ENCODE assay signal across 8 mouse cellular contexts in the genomic region with DNA sequence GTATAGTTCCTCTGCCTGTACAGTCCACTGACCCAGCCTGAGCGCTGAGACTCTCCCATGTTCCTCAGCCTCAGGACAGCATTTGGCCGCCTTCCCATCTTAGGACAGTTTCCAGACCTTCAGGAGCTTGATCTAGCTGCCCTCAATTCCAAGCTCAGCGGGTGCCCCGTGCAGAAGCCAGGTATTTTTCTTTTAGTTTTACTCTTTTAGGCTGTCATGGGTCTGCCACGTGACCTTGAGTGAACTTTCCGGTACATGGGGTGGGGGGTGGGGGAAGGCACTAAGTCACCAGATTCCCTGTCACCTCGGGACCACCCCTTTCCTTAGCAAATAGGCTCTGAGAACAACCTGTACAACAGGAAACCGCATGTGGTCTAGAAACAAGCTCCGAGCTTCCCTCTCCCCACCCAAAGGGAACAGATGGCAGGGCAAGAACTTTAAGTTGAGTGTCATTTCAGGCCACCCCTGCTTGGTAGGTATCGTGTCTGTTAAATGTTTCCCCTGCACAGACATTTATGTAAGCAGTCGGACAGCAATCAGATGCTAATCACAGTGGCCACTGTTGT. TPM values are rescaled to one million over a fixed set of nuclear protein-coding genes. Genes with fewer than 3 reads are reported as not detected.
A peak's percentile ranks its signal among the peaks of the same experiment; 100 is the strongest.
DNase-seq lines count a peak whose midpoint lies in the region; TF ChIP-seq lines count a peak whose summit lies in the region.

No protein-coding gene starts in this region.

- no peak for TF ChIP-seq POLR2A in liver, adult 2 months (IDR thresholded peaks at IDR 0.05; ENCODE audit: extremely low read depth, insufficient read depth, low read length)

- peaks cover 6% of the 10 kb centered on the region for H3K27me3 ChIP-seq in liver, adult 2 months (ENCODE audit: control insufficient read depth, insufficient read depth, low read length)
- no peaks in the 10 kb centered on the region for H3K27me3 ChIP-seq in splenic B cell, adult 2 months (ENCODE audit: control insufficient read depth, insufficient read depth, low read length, poor library complexity, severe bottlenecking)

- H3K4me3 ChIP-seq in liver, adult 2 months (ENCODE audit: insufficient read depth, low read depth, low read length): no peak overlapping the region

- no peak for TF ChIP-seq CTCF in liver, adult 2 months (IDR thresholded peaks at IDR 0.05; ENCODE audit: low read depth, low read length)

- H3K36me3 ChIP-seq in liver, adult 2 months (ENCODE audit: control insufficient read depth, insufficient read depth, low read length): no peaks in the 10 kb centered on the region
- peaks cover 5% of the 10 kb centered on the region for H3K36me3 ChIP-seq in splenic B cell, adult 2 months (ENCODE audit: control insufficient read depth, insufficient read depth, low read length, poor library complexity, severe bottlenecking)

- WGBS in liver, adult 2 months: 46% methylated on average over 11 of the region's 11 CpGs

- H3K27ac ChIP-seq in liver, adult 2 months (replicated peaks; ENCODE audit: insufficient read depth, low read depth, low read length): no peak overlapping the region

- H3K9ac ChIP-seq in liver, adult 2 months (ENCODE audit: low read depth, low read length): no peak overlapping the region

- H3K79me2 ChIP-seq in liver, adult 2 months (ENCODE audit: control insufficient read depth, insufficient read depth, low read length): no peaks in the 10 kb centered on the region

- H3K4me1 ChIP-seq in liver, adult 2 months (ENCODE audit: control insufficient read depth, insufficient read depth, low read length): peaks cover 3% of the 10 kb centered on the region; the same call in 1 of the 2 replicates

- DNase-seq in gastrocnemius, adult 18-20 months (ENCODE audit: low spot score): peak; percentile 75
- DNase-seq in gastrocnemius, postnatal 4 days (ENCODE audit: low spot score in 2 of 2): no peak
- DNase-seq in adrenal gland, postnatal 36 days: peak; percentile 63 to 65
- peak; percentile 69 for DNase-seq in heart, adult 8-10 months (ENCODE audit: low spot score)
- peak; percentile 9 for DNase-seq in liver, adult 2 months (ENCODE audit: extremely low read depth, low read depth, low spot score)
- DNase-seq in splenic B cell, adult 2 months (ENCODE audit: low read depth, low spot score): peak; percentile 93
- DNase-seq in layer of hippocampus, adult 11-12 months (ENCODE audit: low spot score): no peak
- DNase-seq in frontal cortex, postnatal 25 days (ENCODE audit: low spot score in 2 of 2): no peak

RNA-seq across cellular contexts. Expression of gene Pik3ip1, which starts 5.5 kb away (rescaled TPM):
- total RNA-seq in gastrocnemius, adult 18-20 months (2021): 10 to 100 TPM; 27.2 to 30.8 TPM
- total RNA-seq in gastrocnemius, postnatal 4 days (2021): 10 to 100 TPM; 14.9 to 18.2 TPM
- total RNA-seq in adrenal gland, postnatal 36 days (2021): 10 to 100 TPM in 1 of 2 experiments, 1 to 10 TPM in 1; 8.0 to 12.7 TPM
- 10 to 100 TPM; 37.3 to 67.8 (median 56.9) TPM for total RNA-seq in heart, adult 8-10 months (2022)
- 0.67 and 0.83 TPM in 2 replicates for total RNA-seq in liver, adult 2 months (2014; rRNA removed)
- polyA plus RNA-seq in liver, adult 2 months (2012; rRNA removed): 0.59 and 0.77 TPM in 2 replicates

RNA-seq across cellular contexts. Expression of gene Patz1, which starts 47.1 kb away (rescaled TPM):
- 10 to 100 TPM; 11.3 to 12.7 TPM for total RNA-seq in gastrocnemius, adult 18-20 months (2021)
- total RNA-seq in gastrocnemius, postnatal 4 days (2021): 10 to 100 TPM; 31.8 to 31.9 TPM
- total RNA-seq in adrenal gland, postnatal 36 days (2021): 10 to 100 TPM; 25.5 to 37.1 TPM
- total RNA-seq in heart, adult 8-10 months (2022): 10 to 100 TPM; 21.3 to 33.6 (median 25.4) TPM
- total RNA-seq in liver, adult 2 months (2014; rRNA removed): 4.2 and 5.8 TPM in 2 replicates
- 4.4 and 6.0 TPM in 2 replicates for polyA plus RNA-seq in liver, adult 2 months (2012; rRNA removed)

Comparison
In these comparisons a context has a peak if more than half of its experiments do, and no peak if none do; other contexts are left out.
1. DNase-seq: peak in gastrocnemius, adult 18-20 months (single experiment), adrenal gland, postnatal 36 days (2 of 2), heart, adult 8-10 months (single experiment), liver, adult 2 months (single experiment) and splenic B cell, adult 2 months (single experiment); none in gastrocnemius, postnatal 4 days (0 of 2), layer of hippocampus, adult 11-12 months (single experiment) and frontal cortex, postnatal 25 days (0 of 2).